Mouse (Mus musculus) spleen, embryonic (tissue): ENCODE measurements around the gene Dlg5.

Experiments used
- CTCF ChIA-PET: fragments of 350-600 bp; sonication (Branson Sonifier 250); formaldehyde crosslinking; loops from one replicate; lab custom pipeline; 2022; lab: Charles Lee

The Dlg5 gene

DNA sequence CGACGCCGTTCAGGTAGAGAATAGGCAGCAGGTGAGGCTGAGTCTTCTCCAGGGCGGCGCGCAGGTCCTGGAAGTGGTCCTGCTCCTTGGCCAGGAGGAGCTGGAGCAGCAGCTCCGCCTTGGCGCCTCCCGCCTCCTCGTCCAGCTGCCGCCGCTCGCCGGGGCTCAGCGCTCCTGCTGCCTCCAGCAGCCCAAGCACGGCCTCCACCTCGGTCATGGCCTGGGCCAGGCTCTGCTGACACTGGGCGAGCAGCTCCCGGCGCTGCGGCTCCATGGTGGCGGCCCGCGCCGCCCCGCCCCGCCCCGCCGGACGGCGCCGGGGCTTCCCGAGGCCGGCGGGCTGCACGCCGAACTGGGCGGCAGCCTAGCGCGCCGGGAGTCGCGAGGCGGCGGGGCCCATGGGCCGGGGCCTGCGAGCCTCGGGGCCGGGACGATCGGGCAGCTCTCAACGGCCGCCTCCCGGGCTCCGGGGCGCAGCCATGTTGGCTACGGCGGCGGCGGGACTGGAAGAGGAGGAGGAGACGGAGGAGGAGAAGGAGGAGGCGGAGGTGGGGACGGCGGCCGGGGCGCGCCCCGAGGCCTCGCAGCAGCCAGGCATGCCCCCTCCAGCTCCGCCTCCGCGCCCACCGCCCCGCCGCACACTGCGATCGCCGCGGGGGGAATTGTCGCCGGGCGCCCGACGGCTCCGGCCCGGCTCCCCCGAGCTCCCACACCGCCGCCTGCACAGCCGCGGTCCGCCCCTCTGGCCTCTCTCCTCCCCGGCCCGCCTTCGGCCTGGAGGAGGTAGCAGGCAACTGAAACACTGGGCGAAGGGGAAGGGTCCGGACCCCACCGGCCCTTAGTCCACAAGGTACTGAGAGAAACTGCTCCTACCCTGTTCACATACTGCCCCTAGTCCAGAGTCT, at the start of gene Dlg5:
TSS of gene Dlg5 (minus strand) at position 744 of the 905 bp plus-strand sequence.
- CTCF ChIA-PET = no interaction called here

- CTCF ChIA-PET = no interaction called here
Measured at GRCm38 (mm10) chr14:24293631-24294030, 47.9 kb upstream of the Dlg5 start.

- CTCF ChIA-PET = no interaction called here
Measured at GRCm38 (mm10) chr14:24292914-24293313, 47.2 kb upstream of the Dlg5 start, which contains the start of gene E330034G19Rik. TSS of gene E330034G19Rik (plus strand) at chr14:24293214.

DNA sequence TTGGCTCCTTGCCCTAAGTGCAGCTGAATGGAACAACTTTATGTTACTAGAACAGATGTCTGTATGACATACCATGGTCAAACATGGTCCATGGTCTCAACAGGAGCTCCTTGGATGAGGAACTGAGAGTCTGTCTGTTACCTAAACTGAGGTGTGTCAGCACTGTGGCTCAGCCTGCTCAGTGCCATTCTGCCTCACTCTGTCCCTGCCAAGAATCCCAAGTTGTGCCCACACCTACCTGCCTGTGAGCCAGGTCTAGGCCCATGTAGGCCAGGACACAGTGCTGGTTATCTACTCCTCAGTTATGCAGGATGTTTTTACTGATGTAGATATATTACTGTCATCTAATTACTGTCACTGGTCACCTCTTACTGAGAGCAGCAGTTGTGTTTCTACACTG, 45.0 kb upstream of the Dlg5 start:
- CTCF ChIA-PET = no interaction called here

DNA sequence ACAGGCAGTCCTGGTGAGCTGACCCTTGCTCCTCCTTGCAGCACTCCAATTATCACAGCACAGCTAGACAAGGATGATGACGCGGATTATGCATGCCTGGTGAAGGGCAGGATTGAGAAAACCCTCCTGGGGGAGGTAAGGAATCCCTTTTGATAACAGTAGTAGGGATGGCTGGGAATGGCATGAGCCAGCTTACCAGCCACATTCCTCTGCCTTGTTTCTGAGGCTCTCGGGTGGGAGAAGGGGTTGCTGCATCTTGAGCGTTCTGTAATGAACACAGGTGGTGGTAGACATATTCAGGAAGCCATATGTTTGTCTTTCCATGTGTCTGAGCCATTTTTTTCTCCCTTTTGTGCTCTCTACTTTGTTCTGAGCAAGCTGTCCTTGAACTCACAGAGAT, 40.4 kb upstream of the Dlg5 start:
- CTCF ChIA-PET = no interaction called here

DNA sequence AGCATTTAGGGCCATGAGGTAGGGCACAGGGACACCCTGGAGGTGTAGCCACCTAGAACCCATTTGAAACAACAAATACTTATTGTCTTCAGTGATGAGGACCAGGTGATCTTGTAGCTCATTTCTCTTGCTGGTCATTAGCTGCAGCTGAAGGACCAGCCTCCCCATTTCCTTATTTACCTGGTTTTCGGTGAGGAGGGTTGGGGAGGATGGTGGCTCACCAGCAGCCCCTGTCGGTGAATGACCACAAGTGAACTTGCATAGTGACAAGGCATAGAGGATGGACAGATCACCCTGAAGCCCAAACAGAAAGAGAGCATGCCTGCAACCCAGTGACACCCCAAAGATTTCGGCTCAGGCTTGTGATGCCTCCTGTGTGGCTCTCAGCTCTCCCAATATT, 36.6 kb upstream of the Dlg5 start:
- CTCF ChIA-PET = no interaction called here

DNA sequence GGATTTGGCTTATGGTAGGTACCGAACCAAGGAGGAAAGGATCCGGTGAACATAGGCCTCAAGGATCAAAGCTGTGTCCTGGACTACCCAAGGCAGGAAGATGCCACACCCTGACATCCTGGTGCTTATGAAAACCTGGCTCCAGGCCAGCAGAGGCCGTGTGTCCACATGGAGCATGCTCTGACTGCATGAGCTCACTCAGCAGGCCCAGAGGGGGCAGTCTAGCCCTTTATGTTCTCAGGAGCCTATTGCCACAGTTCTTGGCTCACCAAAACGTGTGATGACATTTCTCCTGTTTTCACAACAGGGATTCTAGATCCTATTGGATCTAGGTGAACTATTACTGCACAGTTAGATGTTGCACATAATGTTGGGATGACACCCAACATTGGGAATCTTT, 35.6 kb upstream of the Dlg5 start:
- CTCF ChIA-PET = no interaction called here

DNA sequence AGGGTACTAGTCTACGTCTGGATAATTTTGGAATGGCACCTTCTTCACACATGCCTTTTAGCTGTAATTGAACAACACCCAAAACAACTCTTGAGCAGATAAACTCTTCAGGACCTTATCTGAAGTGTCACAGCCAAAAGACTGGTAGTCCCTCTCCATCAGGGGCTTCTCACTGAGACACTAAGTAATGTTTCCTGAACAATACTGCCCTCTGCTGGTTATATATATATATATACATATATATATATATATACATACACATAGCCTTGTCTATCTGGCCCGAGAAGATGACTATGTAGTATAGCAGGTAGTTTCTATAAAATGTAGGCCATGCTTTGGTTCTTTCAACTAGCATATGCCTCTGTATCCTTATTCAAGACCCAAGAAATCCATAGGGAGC, 29.8 kb upstream of the Dlg5 start:
- CTCF ChIA-PET = no interaction called here

- CTCF ChIA-PET = no interaction called here
Measured at GRCm38 (mm10) chr14:24273575-24273974, 27.9 kb upstream of the Dlg5 start.

- CTCF ChIA-PET = no interaction called here
Measured at GRCm38 (mm10) chr14:24269571-24269970, 23.9 kb upstream of the Dlg5 start.

DNA sequence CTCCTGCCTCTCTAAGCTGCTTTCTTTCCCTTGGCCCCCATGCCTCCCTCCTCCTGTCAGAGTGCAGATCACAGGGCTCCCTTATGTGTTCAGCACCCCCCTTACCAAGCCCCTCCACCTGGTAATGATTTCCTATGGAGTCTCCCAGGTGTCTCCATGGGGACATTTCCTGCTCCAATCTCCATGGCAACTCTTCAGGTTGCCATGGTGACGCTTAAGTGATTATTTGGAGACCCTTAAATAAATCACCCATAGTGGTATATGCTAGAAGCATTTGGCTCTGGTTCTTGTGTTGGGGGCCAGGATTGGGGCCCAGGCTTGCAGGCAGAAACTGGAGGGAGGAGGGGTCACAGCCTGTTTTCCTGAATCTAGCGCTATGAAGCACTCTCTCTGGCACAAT, 17.2 kb upstream of the Dlg5 start:
- CTCF ChIA-PET = no interaction called here

DNA sequence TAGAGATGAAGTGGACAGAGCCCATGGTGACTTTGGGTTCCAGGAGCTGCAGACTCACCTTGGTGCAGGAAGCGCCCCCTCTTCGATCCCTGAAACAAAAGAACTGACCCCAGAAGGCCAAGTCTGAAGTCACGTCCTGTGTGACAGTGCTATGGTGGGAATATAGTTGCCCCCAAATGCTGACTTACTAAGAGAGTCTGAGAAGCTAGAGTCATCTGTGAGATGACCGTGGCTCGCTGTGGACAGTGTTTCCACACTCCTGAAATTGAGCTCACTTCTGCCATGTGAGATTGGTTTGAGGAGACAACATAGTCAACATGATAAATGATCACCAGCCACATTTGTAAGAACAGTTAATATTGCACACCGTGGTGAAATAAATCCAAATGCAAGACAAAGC, 16.7 kb upstream of the Dlg5 start:
- CTCF ChIA-PET = no interaction called here

DNA sequence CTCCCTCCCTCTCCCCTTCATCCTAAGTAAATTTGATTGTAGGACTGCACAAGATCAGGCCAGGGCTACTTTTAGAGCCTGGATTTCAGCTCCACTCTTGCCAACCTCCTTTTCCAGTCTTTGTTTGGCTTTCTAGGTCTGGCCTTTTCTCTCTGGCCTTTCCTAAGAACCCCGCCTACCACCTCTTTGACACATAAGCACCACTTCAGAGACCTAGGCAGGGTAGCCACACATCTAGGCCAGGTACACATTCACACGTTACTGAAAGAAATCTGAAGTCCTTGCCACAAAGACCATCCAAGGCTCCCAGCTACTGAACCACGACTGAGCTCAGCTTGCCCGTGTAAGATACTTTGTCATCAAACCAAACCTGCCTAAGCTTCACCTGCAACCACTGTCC, 14.7 kb upstream of the Dlg5 start:
- CTCF ChIA-PET = no interaction called here

DNA sequence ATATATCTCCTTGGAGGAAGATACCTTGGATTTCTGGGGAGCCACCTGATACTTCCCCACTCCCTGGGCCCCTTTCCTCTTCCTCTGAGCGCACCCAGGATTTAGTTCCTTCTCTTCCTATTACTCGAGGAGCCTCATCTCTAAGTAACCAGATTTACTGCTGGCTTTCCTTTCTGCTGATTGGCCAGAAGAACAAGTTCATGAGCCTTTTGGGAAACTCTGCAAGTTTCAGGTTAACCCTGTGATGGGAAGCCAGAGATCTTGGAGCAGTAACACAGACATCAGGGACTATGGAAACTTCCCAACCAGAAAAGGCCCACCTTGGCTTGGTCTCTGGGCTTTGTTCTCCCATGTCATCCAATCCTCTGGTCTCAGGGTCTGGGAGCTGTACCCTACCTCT, 10.2 kb upstream of the Dlg5 start:
- CTCF ChIA-PET = no interaction called here

DNA sequence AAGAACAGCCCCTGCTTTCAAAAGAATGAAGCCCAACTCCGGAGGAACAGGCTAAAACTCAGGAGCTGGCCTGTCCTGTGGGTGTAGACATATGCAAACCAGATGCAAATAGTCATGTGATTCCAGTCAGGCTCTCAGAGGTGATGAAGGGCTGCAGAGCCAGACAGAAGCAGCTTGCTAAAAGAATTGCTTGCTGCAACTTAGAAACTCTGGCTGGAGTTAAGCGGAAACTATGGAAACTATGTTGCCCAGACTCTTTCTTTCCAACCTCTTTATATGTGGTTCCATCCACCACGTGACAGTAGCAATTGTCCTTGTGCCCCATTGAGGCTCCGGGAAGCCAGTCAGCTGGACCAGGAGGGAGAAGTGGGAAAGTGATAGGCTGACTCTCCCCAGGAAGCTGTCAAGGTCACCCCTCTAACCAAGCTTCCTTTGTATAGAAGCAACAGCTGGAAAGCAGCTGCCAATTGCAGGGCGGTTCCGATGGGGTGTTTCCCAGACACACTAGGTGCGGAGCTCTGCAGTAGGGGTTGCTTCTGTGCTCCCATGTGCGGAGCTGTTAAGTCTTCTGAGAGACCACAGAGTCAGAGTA, 8.0 kb upstream of the Dlg5 start:
- CTCF ChIA-PET = no interaction called here

- CTCF ChIA-PET = no interaction called here
Measured at GRCm38 (mm10) chr14:24251326-24251725, 5.6 kb upstream of the Dlg5 start.

GRCm38 (mm10) chr14:24249926-24250325, 4.2 kb upstream of the Dlg5 start:
- CTCF ChIA-PET = no interaction called here

- CTCF ChIA-PET = no interaction called here
Measured at GRCm38 (mm10) chr14:24244330-24245176, 1.2 kb downstream of the Dlg5 start.

GRCm38 (mm10) chr14:24242016-24242415, 3.7 kb downstream of the Dlg5 start:
- CTCF ChIA-PET = no interaction called here

- CTCF ChIA-PET = no interaction called here
Measured at GRCm38 (mm10) chr14:24240831-24241230, 4.9 kb downstream of the Dlg5 start.

GRCm38 (mm10) chr14:24239651-24240050, 6.1 kb downstream of the Dlg5 start:
- CTCF ChIA-PET = no interaction called here

GRCm38 (mm10) chr14:24235954-24236353, 9.8 kb downstream of the Dlg5 start:
- CTCF ChIA-PET = no interaction called here
